In the genomic region with DNA sequence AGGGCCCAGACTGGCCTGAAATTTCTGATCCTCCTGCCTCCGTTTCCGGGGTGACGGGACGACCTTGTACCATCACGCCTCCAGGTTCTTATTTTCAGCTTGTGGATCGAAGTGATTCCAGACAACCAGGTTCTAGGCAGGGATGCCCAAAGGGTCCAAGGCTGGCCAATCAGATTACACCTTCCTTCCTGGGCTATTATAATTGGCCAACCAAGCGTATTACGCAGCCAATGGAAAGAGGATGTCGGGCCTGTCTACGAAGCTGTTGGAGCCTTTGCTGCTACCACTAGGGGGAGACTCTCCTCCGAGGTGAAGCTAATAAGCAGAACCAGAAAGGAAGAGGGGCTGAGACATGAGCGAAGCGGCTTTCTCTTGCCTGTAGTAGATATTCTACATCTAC, we compare ENCODE assay signal across 8 mouse cellular contexts. TPM values are rescaled to one million over a fixed set of nuclear protein-coding genes. Genes with fewer than 3 reads are reported as not detected.
DNase-seq lines count a peak whose midpoint lies in the region; ATAC-seq and TF ChIP-seq lines count a peak whose summit lies in the region.

No protein-coding gene starts in this region.

- 11% methylated on average over 13 of the region's 13 CpGs for WGBS in heart, adult 2 months
- whole genome bisulfite sequencing in limb, embryonic 10.5 days, result 5% methylated on average over 13 of the region's 13 CpGs
- 3% methylated on average over 13 of the region's 13 CpGs for WGBS in midbrain, embryonic 12.5 days

- H3K9me3 ChIP-seq in limb, embryonic 10.5 days (replicated peaks), result no peaks in the 10 kb centered on the region
- H3K9me3 ChIP-seq in midbrain, embryonic 12.5 days, result no peaks in the 10 kb centered on the region

- DNase-seq in A20 (ENCODE audit: low read depth, low spot score), result peak; percentile 93
- peak; percentile 83 for DNase-seq in adrenal gland, postnatal 10 days
- peak; percentile 82 for DNase-seq in embryo, embryonic 9.5 days (ENCODE audit: extremely low spot score)
- peak; percentile 42 to 67 for DNase-seq in heart, adult 2 months
- DNase-seq in kidney, adult 18-20 months, result peak; percentile 73
- DNase-seq in limb, embryonic 10.5 days (ENCODE audit: low spot score), result peak; percentile 73
- peak; percentile 46 for DNase-seq in spleen, adult 12 weeks (ENCODE audit: low spot score)

- peak overlapping the region; percentile 41 for H3K4me2 ChIP-seq in midbrain, embryonic 12.5 days (replicated peaks)

- H3K36me3 ChIP-seq in heart, adult 2 months (ENCODE audit: control insufficient read depth, insufficient read depth, low read length), result no peaks in the 10 kb centered on the region
- H3K36me3 ChIP-seq in limb, embryonic 10.5 days, result no peaks in the 10 kb centered on the region
- H3K36me3 ChIP-seq in midbrain, embryonic 12.5 days, result no peaks in the 10 kb centered on the region

- TF ChIP-seq POLR2A in heart, adult 2 months (IDR thresholded peaks at IDR 0.05; ENCODE audit: insufficient read depth, low read depth, low read length), result no peak

- TF ChIP-seq EP300 in heart, adult 2 months (IDR thresholded peaks at IDR 0.05; ENCODE audit: insufficient read depth, low read depth, low read length), result no peak

- H3K9ac ChIP-seq in heart, adult 2 months (ENCODE audit: low read depth, low read length), result no peak overlapping the region
- no peak overlapping the region for H3K9ac ChIP-seq in midbrain, embryonic 12.5 days (replicated peaks)

- peak; percentile 89 for TF ChIP-seq CTCF in heart, adult 2 months (IDR thresholded peaks at IDR 0.05)

- no peaks in the 10 kb centered on the region for H3K79me2 ChIP-seq in heart, adult 2 months (replicated peaks; ENCODE audit: control insufficient read depth, insufficient read depth, low read length)

- intact Hi-C loops in heart, adult 2 months (cut with DNase I), result no loop called here

- H3K4me3 ChIP-seq in heart, adult 2 months, result no peak overlapping the region
- no peak overlapping the region for H3K4me3 ChIP-seq in limb, embryonic 10.5 days
- 0 out of 2 replicates have a peak overlapping the region, but pooled peaks have one; percentile 12 for H3K4me3 ChIP-seq in midbrain, embryonic 12.5 days

- no peak overlapping the region for H3K27ac ChIP-seq in heart, adult 2 months
- no peak overlapping the region for H3K27ac ChIP-seq in limb, embryonic 10.5 days
- H3K27ac ChIP-seq in midbrain, embryonic 12.5 days (replicated peaks), result no peak overlapping the region

- no peaks in the 10 kb centered on the region for H3K27me3 ChIP-seq in heart, adult 2 months (ENCODE audit: control insufficient read depth, insufficient read depth, low read length)
- H3K27me3 ChIP-seq in limb, embryonic 10.5 days (ENCODE audit: low read depth, poor library complexity, severe bottlenecking), result peaks cover 49% of the 10 kb centered on the region
- H3K27me3 ChIP-seq in midbrain, embryonic 12.5 days, result peaks cover 51% of the 10 kb centered on the region

- peak; percentile 91 for ATAC-seq in midbrain, embryonic 12.5 days (ENCODE audit: low FRiP score, low read depth)

- H3K4me1 ChIP-seq in heart, adult 2 months (ENCODE audit: control insufficient read depth, insufficient read depth, low read length), result peaks cover 2% of the 10 kb centered on the region
- peaks cover 13% of the 10 kb centered on the region; the same call in 1 of the 2 replicates for H3K4me1 ChIP-seq in limb, embryonic 10.5 days
- H3K4me1 ChIP-seq in midbrain, embryonic 12.5 days, result peaks cover 15% of the 10 kb centered on the region

RNA-seq across cellular contexts. Expression of a gene that starts 8.2 kb away (rescaled TPM):
- total RNA-seq in adrenal gland, postnatal 10 days (2021), result 10 to 100 TPM; 17.9 to 19.7 TPM
- total RNA-seq in heart, adult 2 months (2021), result 10 to 100 TPM; 12.5 TPM
- 17.4 and 17.9 TPM in 2 replicates for polyA plus RNA-seq in heart, adult 2 months (2012; rRNA removed)
- polyA plus RNA-seq in limb, embryonic 10.5 days (2016; fragmentation: Nextera tagmentation; extraction: Ambion mirVana), result 18.3 and 18.4 TPM in 2 replicates
- polyA plus RNA-seq in midbrain, embryonic 12.5 days (2016; fragmentation: Nextera tagmentation; extraction: Ambion mirVana), result 22.2 and 27.4 TPM in 2 replicates

RNA-seq across cellular contexts. Expression of a gene that starts 10.3 kb away (rescaled TPM):
- total RNA-seq in adrenal gland, postnatal 10 days (2021), result 1 to 10 TPM; 2.8 TPM
- total RNA-seq in heart, adult 2 months (2021), result under 1 TPM; 0.55 to 0.63 TPM
- polyA plus RNA-seq in heart, adult 2 months (2012; rRNA removed), result 0.31 and 0.41 TPM in 2 replicates
- polyA plus RNA-seq in limb, embryonic 10.5 days (2016; fragmentation: Nextera tagmentation; extraction: Ambion mirVana), result 2.1 and 4.2 TPM in 2 replicates
- 0.63 TPM in 1 of 2 replicates, not detected in the other for polyA plus RNA-seq in midbrain, embryonic 12.5 days (2016; fragmentation: Nextera tagmentation; extraction: Ambion mirVana)

RNA-seq across cellular contexts. Expression of a gene that starts 17.3 kb away (rescaled TPM):
- total RNA-seq in adrenal gland, postnatal 10 days (2021), result 10 to 100 TPM; 17.6 to 22.3 TPM
- total RNA-seq in heart, adult 2 months (2021), result under 1 TPM; 0.26 to 0.50 TPM
- 5.3 and 5.6 TPM in 2 replicates for polyA plus RNA-seq in heart, adult 2 months (2012; rRNA removed)
- polyA plus RNA-seq in limb, embryonic 10.5 days (2016; fragmentation: Nextera tagmentation; extraction: Ambion mirVana), result 52.9 and 92.3 TPM in 2 replicates
- polyA plus RNA-seq in midbrain, embryonic 12.5 days (2016; fragmentation: Nextera tagmentation; extraction: Ambion mirVana), result 17.5 and 19.0 TPM in 2 replicates

RNA-seq across cellular contexts. Expression of a gene that starts 23.4 kb away (rescaled TPM):
- total RNA-seq in adrenal gland, postnatal 10 days (2021), result 10 to 100 TPM; 46.8 to 49.0 TPM
- 10 to 100 TPM; 24.0 to 29.5 TPM for total RNA-seq in heart, adult 2 months (2021)
- polyA plus RNA-seq in heart, adult 2 months (2012; rRNA removed), result 59.6 and 61.7 TPM in 2 replicates
- 93.3 and 107 TPM in 2 replicates for polyA plus RNA-seq in limb, embryonic 10.5 days (2016; fragmentation: Nextera tagmentation; extraction: Ambion mirVana)
- 86.9 and 92.9 TPM in 2 replicates for polyA plus RNA-seq in midbrain, embryonic 12.5 days (2016; fragmentation: Nextera tagmentation; extraction: Ambion mirVana)

RNA-seq across cellular contexts. Expression of a gene that starts 30.7 kb away (rescaled TPM):
- total RNA-seq in adrenal gland, postnatal 10 days (2021), result 10 to 100 TPM; 13.2 to 15.1 TPM
- 1 to 10 TPM; 1.1 to 1.3 TPM for total RNA-seq in heart, adult 2 months (2021)
- 1.4 and 1.9 TPM in 2 replicates for polyA plus RNA-seq in heart, adult 2 months (2012; rRNA removed)
- 4.0 and 4.2 TPM in 2 replicates for polyA plus RNA-seq in limb, embryonic 10.5 days (2016; fragmentation: Nextera tagmentation; extraction: Ambion mirVana)
- 9.1 and 9.5 TPM in 2 replicates for polyA plus RNA-seq in midbrain, embryonic 12.5 days (2016; fragmentation: Nextera tagmentation; extraction: Ambion mirVana)
